Mouse (Mus musculus): ENCODE data around the gene Sptlc2. TPM values are rescaled to one million over a fixed set of nuclear protein-coding genes. Genes with fewer than 3 reads are reported as not detected.
A peak's percentile ranks its signal among the peaks of the same experiment; 100 is the strongest.

Gene Sptlc2
- polyA plus RNA-seq, 1 experiment, result 22.4 TPM

GRCm38 (mm10) chr12:87381380-87381682 lies 6.8 kb downstream of the Sptlc2 start:
- no peaks in the 10 kb centered on the region for H3K4me1 ChIP-seq (ENCODE audit: control insufficient read depth, insufficient read depth, low read length)
- TF ChIP-seq POLR2A (IDR thresholded peaks at IDR 0.05; ENCODE audit: extremely low read depth, insufficient read depth, low read length) (no peak), CTCF (IDR thresholded peaks at IDR 0.05; ENCODE audit: extremely low read depth, insufficient read depth, low read length) (no peak)
- no peak overlapping the region for H3K27ac ChIP-seq (ENCODE audit: insufficient read depth, low read length)
- no peak overlapping the region for H3K4me3 ChIP-seq (ENCODE audit: insufficient read depth, low read length)

- no peaks in the 10 kb centered on the region for H3K4me1 ChIP-seq (ENCODE audit: control insufficient read depth, insufficient read depth, low read length)
- H3K27ac ChIP-seq (ENCODE audit: insufficient read depth, low read length), result no peak overlapping the region
- H3K4me3 ChIP-seq (ENCODE audit: insufficient read depth, low read length), result no peak overlapping the region
- TF ChIP-seq POLR2A (IDR thresholded peaks at IDR 0.05; ENCODE audit: extremely low read depth, insufficient read depth, low read length) (no peak), CTCF (IDR thresholded peaks at IDR 0.05; ENCODE audit: extremely low read depth, insufficient read depth, low read length) (no peak)
These were observed 7.4 kb downstream of the Sptlc2 start for GRCm38 (mm10) chr12:87380586-87381379.

DNA sequence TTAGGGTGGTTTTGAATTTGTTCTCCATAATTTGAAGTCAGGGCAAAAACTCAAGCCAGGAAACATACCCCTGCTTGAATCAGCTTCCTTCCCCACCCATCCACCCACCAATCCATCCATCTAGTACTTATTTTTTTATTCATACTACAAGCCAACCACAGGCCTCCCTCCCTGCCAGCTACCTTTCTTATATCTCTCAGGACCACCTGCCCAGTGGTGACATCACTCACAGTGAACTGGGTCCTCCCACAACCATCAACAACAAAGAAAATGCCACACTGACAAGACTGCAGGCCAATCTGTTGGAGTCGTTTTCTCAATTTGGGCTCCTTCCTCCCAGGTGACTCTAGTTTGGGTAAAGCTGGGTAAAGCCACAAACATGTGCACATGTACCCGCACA lies 8.7 kb downstream of the Sptlc2 start:
- Histone ChIP-seq H3K4me3 (ENCODE audit: insufficient read depth, low read length) (no peak overlapping the region), H3K4me1 (ENCODE audit: control insufficient read depth, insufficient read depth, low read length) (no peaks in the 10 kb centered on the region), H3K27ac (ENCODE audit: insufficient read depth, low read length) (no peak overlapping the region)
- TF ChIP-seq POLR2A (IDR thresholded peaks at IDR 0.05; ENCODE audit: extremely low read depth, insufficient read depth, low read length) (no peak), CTCF (IDR thresholded peaks at IDR 0.05; ENCODE audit: extremely low read depth, insufficient read depth, low read length) (no peak)

- Histone ChIP-seq H3K4me1 (ENCODE audit: control insufficient read depth, insufficient read depth, low read length) (no peaks in the 10 kb centered on the region), H3K27ac (ENCODE audit: insufficient read depth, low read length) (no peak overlapping the region), H3K4me3 (ENCODE audit: insufficient read depth, low read length) (no peak overlapping the region)
- no peak for TF ChIP-seq CTCF (IDR thresholded peaks at IDR 0.05; ENCODE audit: extremely low read depth, insufficient read depth, low read length)
- no peak for TF ChIP-seq POLR2A (IDR thresholded peaks at IDR 0.05; ENCODE audit: extremely low read depth, insufficient read depth, low read length)
These were observed 14.0 kb downstream of the Sptlc2 start for GRCm38 (mm10) chr12:87374159-87374558.

DNA sequence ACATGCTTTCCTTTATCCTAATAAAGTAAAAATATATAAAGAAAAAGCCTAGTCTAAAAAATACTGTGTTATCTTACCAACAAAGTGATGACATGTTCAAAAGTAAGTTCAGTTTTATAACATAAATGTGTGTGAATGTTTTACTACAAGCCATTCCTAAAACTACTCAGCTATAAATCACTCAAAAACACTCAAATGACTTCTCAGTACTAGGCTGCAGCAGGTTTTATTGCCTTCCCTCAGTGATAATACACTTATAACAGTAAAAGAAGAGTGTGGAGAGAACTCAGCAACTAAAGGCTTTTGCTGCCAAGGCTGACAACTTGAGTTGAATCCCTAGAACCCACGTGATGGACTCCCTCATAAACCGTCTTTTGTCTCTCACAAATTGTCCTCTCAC lies 18.8 kb downstream of the Sptlc2 start:
- Histone ChIP-seq H3K27ac (ENCODE audit: insufficient read depth, low read length) (no peak overlapping the region), H3K4me3 (ENCODE audit: insufficient read depth, low read length) (no peak overlapping the region), H3K4me1 (ENCODE audit: control insufficient read depth, insufficient read depth, low read length) (no peaks in the 10 kb centered on the region; the same call in 1 of the 2 replicates)
- no peak for TF ChIP-seq CTCF (IDR thresholded peaks at IDR 0.05; ENCODE audit: extremely low read depth, insufficient read depth, low read length)
- TF ChIP-seq POLR2A (IDR thresholded peaks at IDR 0.05; ENCODE audit: extremely low read depth, insufficient read depth, low read length), result no peak

DNA sequence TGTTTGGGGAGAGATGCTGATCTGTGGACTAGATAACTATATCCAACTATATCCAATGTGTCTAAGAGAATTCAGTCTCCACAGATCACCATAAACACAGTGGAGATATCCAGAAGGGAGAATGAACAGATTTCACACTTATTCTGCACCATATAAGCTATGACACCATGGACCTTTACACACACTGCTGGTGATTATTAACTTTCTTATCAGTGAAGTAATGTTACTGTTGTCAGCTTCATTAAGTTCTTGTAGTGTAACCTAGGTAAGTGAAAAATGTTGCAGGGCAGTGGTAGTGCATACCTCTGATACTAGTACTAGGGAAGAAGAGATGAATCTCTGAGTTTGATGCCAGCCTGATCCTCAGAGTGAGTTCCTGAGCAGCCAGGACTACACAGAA lies 20.1 kb downstream of the Sptlc2 start:
- Histone ChIP-seq H3K27ac (ENCODE audit: insufficient read depth, low read length) (no peak overlapping the region), H3K4me1 (ENCODE audit: control insufficient read depth, insufficient read depth, low read length) (no peaks in the 10 kb centered on the region; the same call in 1 of the 2 replicates), H3K4me3 (ENCODE audit: insufficient read depth, low read length) (no peak overlapping the region)
- TF ChIP-seq POLR2A (IDR thresholded peaks at IDR 0.05; ENCODE audit: extremely low read depth, insufficient read depth, low read length) (no peak), CTCF (IDR thresholded peaks at IDR 0.05; ENCODE audit: extremely low read depth, insufficient read depth, low read length) (no peak)

DNA sequence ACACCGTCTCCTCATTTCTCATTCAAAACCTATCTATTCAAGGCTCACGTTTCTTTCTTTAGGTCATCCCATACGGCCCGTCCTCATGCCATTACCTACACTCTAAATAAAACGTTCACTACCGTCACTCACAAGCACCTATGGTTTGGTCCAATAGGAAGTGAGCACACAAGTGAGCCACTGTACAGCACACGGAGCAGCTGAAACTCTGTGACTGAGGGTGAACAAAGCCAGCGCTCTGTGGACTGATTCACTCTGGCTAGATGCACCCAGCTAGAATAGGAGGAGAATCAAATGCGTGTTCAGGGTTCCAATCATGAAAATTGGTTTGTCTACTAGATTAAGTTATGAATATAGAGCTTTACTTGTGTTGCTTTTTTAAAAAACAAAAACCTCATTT lies 22.5 kb downstream of the Sptlc2 start:
- TF ChIP-seq POLR2A (IDR thresholded peaks at IDR 0.05; ENCODE audit: extremely low read depth, insufficient read depth, low read length) (no peak), CTCF (IDR thresholded peaks at IDR 0.05; ENCODE audit: extremely low read depth, insufficient read depth, low read length) (no peak)
- Histone ChIP-seq H3K4me1 (ENCODE audit: control insufficient read depth, insufficient read depth, low read length) (no peaks in the 10 kb centered on the region; the same call in 1 of the 2 replicates), H3K4me3 (ENCODE audit: insufficient read depth, low read length) (no peak overlapping the region), H3K27ac (ENCODE audit: insufficient read depth, low read length) (no peak overlapping the region)

GRCm38 (mm10) chr12:87362111-87362510 lies 26.0 kb downstream of the Sptlc2 start:
- Histone ChIP-seq H3K4me3 (ENCODE audit: insufficient read depth, low read length) (no peak overlapping the region), H3K27ac (ENCODE audit: insufficient read depth, low read length) (no peak overlapping the region), H3K4me1 (ENCODE audit: control insufficient read depth, insufficient read depth, low read length) (no peaks in the 10 kb centered on the region; the same call in 1 of the 2 replicates)
- TF ChIP-seq CTCF (IDR thresholded peaks at IDR 0.05; ENCODE audit: extremely low read depth, insufficient read depth, low read length) (no peak), POLR2A (IDR thresholded peaks at IDR 0.05; ENCODE audit: extremely low read depth, insufficient read depth, low read length) (no peak)

GRCm38 (mm10) chr12:87348029-87348428 lies 40.1 kb downstream of the Sptlc2 start:
- H3K27ac ChIP-seq (ENCODE audit: insufficient read depth, low read length), result no peak overlapping the region
- TF ChIP-seq CTCF (IDR thresholded peaks at IDR 0.05; ENCODE audit: extremely low read depth, insufficient read depth, low read length) (no peak), POLR2A (IDR thresholded peaks at IDR 0.05; ENCODE audit: extremely low read depth, insufficient read depth, low read length) (no peak)

GRCm38 (mm10) chr12:87347511-87347910 lies 40.6 kb downstream of the Sptlc2 start:
- Histone ChIP-seq H3K4me3 (ENCODE audit: insufficient read depth, low read length) (no peak overlapping the region), H3K27ac (ENCODE audit: insufficient read depth, low read length) (no peak overlapping the region), H3K4me1 (ENCODE audit: control insufficient read depth, insufficient read depth, low read length) (no peaks in the 10 kb centered on the region)
- TF ChIP-seq POLR2A (IDR thresholded peaks at IDR 0.05; ENCODE audit: extremely low read depth, insufficient read depth, low read length), result no peak
- TF ChIP-seq CTCF (IDR thresholded peaks at IDR 0.05; ENCODE audit: extremely low read depth, insufficient read depth, low read length), result peak; percentile 20; the same call in 1 of the 2 replicates

More at GRCm38 (mm10) chr12:87348029-87348428, 40.1 kb downstream of the Sptlc2 start:
- Histone ChIP-seq H3K4me3 (ENCODE audit: insufficient read depth, low read length) (no peak overlapping the region), H3K4me1 (ENCODE audit: control insufficient read depth, insufficient read depth, low read length) (no peaks in the 10 kb centered on the region)

Data from cortical plate, adult 2 months (tissue).